In the genomic region with DNA sequence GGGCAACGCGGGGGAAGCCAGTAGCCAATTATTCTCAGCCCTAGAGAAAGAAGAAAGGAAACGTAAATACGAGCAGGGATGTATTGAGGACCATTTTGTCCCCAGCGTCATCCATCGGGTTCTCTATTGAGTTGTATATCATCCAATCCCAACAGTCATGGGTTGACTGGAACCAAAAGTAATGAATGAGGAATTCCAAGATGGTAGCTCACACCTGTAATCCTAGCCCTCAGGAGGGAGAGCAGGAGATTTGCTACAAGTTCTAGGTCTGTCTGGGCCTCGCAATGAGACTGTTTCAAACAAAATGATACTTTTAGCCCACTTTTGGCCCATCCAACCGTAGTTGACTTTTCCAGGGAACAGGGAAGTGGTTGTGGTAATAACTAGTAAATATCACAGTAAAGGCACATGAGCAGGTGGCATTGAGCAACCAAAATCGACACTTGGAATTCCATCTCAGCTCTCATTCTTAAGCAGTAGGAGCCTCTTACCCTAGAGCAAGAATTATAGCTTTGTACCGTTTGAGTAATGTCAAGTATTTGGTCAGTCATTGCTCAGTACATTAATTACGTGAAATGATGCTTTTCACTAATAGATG, we compare ENCODE assay signal across 10 mouse cellular contexts. TPM values are rescaled to one million over a fixed set of nuclear protein-coding genes. Genes with fewer than 3 reads are reported as not detected.
DNase-seq lines count a peak whose midpoint lies in the region; ATAC-seq and TF ChIP-seq lines count a peak whose summit lies in the region.
"Had no signal": no experiment of that assay in that cellular context is flagged by ENCODE, and none has a peak within 500 bp of the region (broad histone marks: within the 10 kb centered on the region; RNA-seq: fewer than 3 reads in every experiment).

No protein-coding gene starts in this region.

- H3K27me3 ChIP-seq in heart, postnatal 0 days (ENCODE audit: control insufficient read depth, insufficient read depth, low read length) = no peaks in the 10 kb centered on the region
- no peaks in the 10 kb centered on the region for H3K27me3 ChIP-seq in embryonic facial prominence, embryonic 11.5 days (ENCODE audit: control insufficient read depth, insufficient read depth, low read length)
- H3K27me3 ChIP-seq in intestine, postnatal 0 days (replicated peaks; ENCODE audit: control insufficient read depth, insufficient read depth, low read length) = no peaks in the 10 kb centered on the region
- H3K27me3 ChIP-seq in midbrain, postnatal 0 days (ENCODE audit: insufficient read depth, low read length) = no peaks in the 10 kb centered on the region
- H3K27me3 ChIP-seq: Patski had no signal

- H3K27ac ChIP-seq in heart, postnatal 0 days (ENCODE audit: low read depth) = peak overlapping the region; percentile 99; the same call in 1 of the 2 replicates
- H3K27ac ChIP-seq in embryonic facial prominence, embryonic 11.5 days (replicated peaks; ENCODE audit: low read depth, low read length) = peak overlapping the region; percentile 100
- H3K27ac ChIP-seq in intestine, postnatal 0 days (ENCODE audit: low read depth, low read length) = peak overlapping the region; percentile 96; the same call in 1 of the 2 replicates
- peak overlapping the region; percentile 96 for H3K27ac ChIP-seq in midbrain, postnatal 0 days (ENCODE audit: low read depth, low read length)

- H3K9ac ChIP-seq in heart, postnatal 0 days (replicated peaks; ENCODE audit: low read depth, low read length) = peak overlapping the region; percentile 94; the same call in 1 of the 2 replicates
- peak overlapping the region; percentile 99 for H3K9ac ChIP-seq in embryonic facial prominence, embryonic 11.5 days (replicated peaks; ENCODE audit: low read length)
- peak overlapping the region; percentile 95; the same call in 1 of the 2 replicates for H3K9ac ChIP-seq in intestine, postnatal 0 days (ENCODE audit: low read depth, low read length)
- H3K9ac ChIP-seq in midbrain, postnatal 0 days (replicated peaks; ENCODE audit: low read length, poor library complexity, severe bottlenecking) = peak overlapping the region; percentile 91; the same call in 1 of the 2 replicates

- TF ChIP-seq CTCF in heart, postnatal 0 days (IDR thresholded peaks at IDR 0.05; ENCODE audit: low read depth) = no peak
- TF ChIP-seq CTCF in intestine, postnatal 0 days (IDR thresholded peaks at IDR 0.05; ENCODE audit: low read depth) = no peak
- no peak for TF ChIP-seq CTCF in midbrain, postnatal 0 days (IDR thresholded peaks at IDR 0.05)

- no peaks in the 10 kb centered on the region for H3K36me3 ChIP-seq in heart, postnatal 0 days (replicated peaks; ENCODE audit: control insufficient read depth, insufficient read depth, low read length)
- no peaks in the 10 kb centered on the region for H3K36me3 ChIP-seq in embryonic facial prominence, embryonic 11.5 days (replicated peaks; ENCODE audit: control insufficient read depth, insufficient read depth, low read depth, low read length)
- no peaks in the 10 kb centered on the region for H3K36me3 ChIP-seq in intestine, postnatal 0 days (ENCODE audit: control insufficient read depth, insufficient read depth)
- H3K36me3 ChIP-seq in midbrain, postnatal 0 days (ENCODE audit: insufficient read depth, low read length) = peaks cover 5% of the 10 kb centered on the region; the same call in 1 of the 2 replicates

- 47% methylated on average over 11 of the region's 11 CpGs for WGBS in heart, postnatal 0 days
- 35% methylated on average over 11 of the region's 11 CpGs for WGBS in embryonic facial prominence, embryonic 11.5 days
- WGBS in intestine, postnatal 0 days = 44% methylated on average over 11 of the region's 11 CpGs
- 28% methylated on average over 11 of the region's 11 CpGs for WGBS in midbrain, postnatal 0 days

- peak overlapping the region; percentile 99 for H3K4me3 ChIP-seq in heart, postnatal 0 days (ENCODE audit: low read depth, low read length)
- H3K4me3 ChIP-seq in embryonic facial prominence, embryonic 11.5 days (ENCODE audit: low read depth, low read length) = peak overlapping the region; percentile 88
- H3K4me3 ChIP-seq in intestine, postnatal 0 days (ENCODE audit: low read depth, low read length) = peak overlapping the region; percentile 82
- peak overlapping the region; percentile 64; the same call in 1 of the 2 replicates for H3K4me3 ChIP-seq in midbrain, postnatal 0 days (ENCODE audit: low read depth, low read length)

- DNase-seq in heart, postnatal 0 days (ENCODE audit: low spot score) = no peak
- DNase-seq in heart, postnatal 14 days = no peak
- DNase-seq in embryonic facial prominence, embryonic 11.5 days (ENCODE audit: low spot score) = no peak
- no peak for DNase-seq in midbrain, postnatal 0 days (ENCODE audit: low spot score)
- no peak for DNase-seq in frontal cortex, adult 2 months (ENCODE audit: extremely low spot score in 1 of 2, low spot score in 1 of 2)
- DNase-seq in urinary bladder, postnatal 10 days (ENCODE audit: low spot score) = no peak
- DNase-seq: gastrocnemius, postnatal 10 days had no signal

- no peak for ATAC-seq in heart, postnatal 0 days (ENCODE audit: insufficient read depth, low read depth)
- no peak for ATAC-seq in embryonic facial prominence, embryonic 11.5 days (replicated peaks; ENCODE audit: insufficient number of reproducible peaks, low FRiP score, low TSS enrichment, low read depth)
- no peak for ATAC-seq in intestine, postnatal 0 days
- ATAC-seq in midbrain, postnatal 0 days (ENCODE audit: low FRiP score) = no peak
- no peak for ATAC-seq in erythroid progenitor cell, adult 5-6 weeks (replicated peaks; ENCODE audit: low FRiP score, poor library complexity, severe bottlenecking)

- TF ChIP-seq EP300 in heart, postnatal 0 days (IDR thresholded peaks at IDR 0.05; ENCODE audit: low read depth) = no peak

- peak overlapping the region; percentile 97 for H3K4me2 ChIP-seq in heart, postnatal 0 days (ENCODE audit: low read depth, low read length)
- peak overlapping the region; percentile 93 for H3K4me2 ChIP-seq in embryonic facial prominence, embryonic 11.5 days (ENCODE audit: low read depth, low read length)
- peak overlapping the region; percentile 97 for H3K4me2 ChIP-seq in intestine, postnatal 0 days (replicated peaks; ENCODE audit: low read depth)
- H3K4me2 ChIP-seq in midbrain, postnatal 0 days (ENCODE audit: low read depth, low read length, poor library complexity, severe bottlenecking) = peak overlapping the region; percentile 90

- H3K9me3 ChIP-seq in heart, postnatal 0 days (replicated peaks; ENCODE audit: control insufficient read depth, low read length) = no peaks in the 10 kb centered on the region
- no peaks in the 10 kb centered on the region for H3K9me3 ChIP-seq in embryonic facial prominence, embryonic 11.5 days (replicated peaks; ENCODE audit: control insufficient read depth, low read length)
- H3K9me3 ChIP-seq in intestine, postnatal 0 days (ENCODE audit: control insufficient read depth) = no peaks in the 10 kb centered on the region
- no peaks in the 10 kb centered on the region for H3K9me3 ChIP-seq in midbrain, postnatal 0 days (ENCODE audit: low read length)

- intact Hi-C loops in heart, postnatal 14 days (cut with DNase I) = loop anchor here (5.0 to 10.0 kb wide), 2 partner anchors 58 to 361 kb away; no protein-coding TSS in a partner anchor

- H3K4me1 ChIP-seq in heart, postnatal 0 days (ENCODE audit: control insufficient read depth, insufficient read depth) = peaks cover 21% of the 10 kb centered on the region
- H3K4me1 ChIP-seq in embryonic facial prominence, embryonic 11.5 days (ENCODE audit: control insufficient read depth, insufficient read depth, low read length) = peaks cover 5% of the 10 kb centered on the region
- H3K4me1 ChIP-seq in intestine, postnatal 0 days (replicated peaks; ENCODE audit: control insufficient read depth, insufficient read depth, low read length) = no peaks in the 10 kb centered on the region
- peaks cover 19% of the 10 kb centered on the region for H3K4me1 ChIP-seq in midbrain, postnatal 0 days (ENCODE audit: insufficient read depth, low read length)

RNA-seq across cellular contexts. Expression of a gene that starts 18.4 kb away (rescaled TPM):
- 236 and 250 TPM in 2 replicates for total RNA-seq in heart, postnatal 0 days (2014; rRNA removed; ENCODE audit: low replicate concordance)
- polyA plus RNA-seq in heart, postnatal 0 days (2015; fragmentation: Nextera tagmentation; extraction: Ambion mirVana) = 40.2 and 41.4 TPM in 2 replicates
- total RNA-seq in heart, postnatal 14 days (2021) = 100 to 1,000 TPM; 271 to 291 TPM
- 63.9 and 70.2 TPM in 2 replicates for polyA plus RNA-seq in embryonic facial prominence, embryonic 11.5 days (2014; fragmentation: Nextera tagmentation; extraction: Ambion mirVana)
- 17.3 and 22.8 TPM in 2 replicates for polyA plus RNA-seq in intestine, postnatal 0 days (2015; fragmentation: Nextera tagmentation; extraction: Ambion mirVana)
- total RNA-seq in midbrain, postnatal 0 days (2014; rRNA removed) = 338 and 390 TPM in 2 replicates
- polyA plus RNA-seq in midbrain, postnatal 0 days (2015; fragmentation: Nextera tagmentation; extraction: Ambion mirVana) = 59.7 and 73.3 TPM in 2 replicates
- total RNA-seq in erythroid progenitor cell, adult 5-6 weeks (2015; ENCODE audit: low replicate concordance) = 177 and 188 TPM in 2 replicates
- total RNA-seq in erythroid progenitor cell, adult 5-6 weeks (2017; ENCODE audit: low replicate concordance) = 182 and 227 TPM in 2 replicates
- polyA plus RNA-seq in frontal cortex, adult 2 months (2012; rRNA removed) = 164 and 184 TPM in 2 replicates

RNA-seq across cellular contexts. Expression of a gene that starts 52.2 kb away (rescaled TPM):
- total RNA-seq in heart, postnatal 0 days (2014; rRNA removed; ENCODE audit: low replicate concordance) = 144 and 214 TPM in 2 replicates
- polyA plus RNA-seq in heart, postnatal 0 days (2015; fragmentation: Nextera tagmentation; extraction: Ambion mirVana) = 953 and 982 TPM in 2 replicates
- 100 to 1,000 TPM; 370 to 409 TPM for total RNA-seq in heart, postnatal 14 days (2021)
- polyA plus RNA-seq in embryonic facial prominence, embryonic 11.5 days (2014; fragmentation: Nextera tagmentation; extraction: Ambion mirVana) = 308 and 321 TPM in 2 replicates
- 370 and 395 TPM in 2 replicates for polyA plus RNA-seq in intestine, postnatal 0 days (2015; fragmentation: Nextera tagmentation; extraction: Ambion mirVana)
- 141 and 145 TPM in 2 replicates for total RNA-seq in midbrain, postnatal 0 days (2014; rRNA removed)
- polyA plus RNA-seq in midbrain, postnatal 0 days (2015; fragmentation: Nextera tagmentation; extraction: Ambion mirVana) = 588 and 616 TPM in 2 replicates
- total RNA-seq in erythroid progenitor cell, adult 5-6 weeks (2015; ENCODE audit: low replicate concordance) = 42.2 and 111 TPM in 2 replicates
- 30.5 TPM in 1 of 2 replicates, not detected in the other for total RNA-seq in erythroid progenitor cell, adult 5-6 weeks (2017; ENCODE audit: low replicate concordance)
- polyA plus RNA-seq in frontal cortex, adult 2 months (2012; rRNA removed) = 517 and 524 TPM in 2 replicates
